Mouse (Mus musculus): ENCODE data around the gene Zfp729a.

DNA sequence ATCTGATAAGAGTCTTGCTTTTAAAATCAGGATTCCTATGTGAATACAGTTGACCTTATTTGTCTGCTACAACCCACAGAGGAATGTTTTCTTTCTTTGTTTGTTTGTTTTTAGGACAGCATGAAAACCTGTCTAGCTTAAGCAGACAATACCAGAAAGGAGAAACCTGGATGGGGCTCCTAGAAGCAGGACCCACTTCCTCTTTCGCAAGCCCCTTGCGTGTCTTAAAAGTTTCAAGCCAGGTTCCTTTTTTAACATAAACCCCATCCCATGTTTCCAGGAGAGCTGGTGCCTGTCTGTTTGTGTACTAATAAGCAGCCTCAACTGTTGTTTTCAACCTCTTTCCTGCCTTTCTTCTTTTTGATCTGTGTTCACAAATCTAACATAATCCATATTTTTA lies 37.3 kb upstream of the Zfp729a start:
- TF ChIP-seq POLR2A (IDR thresholded peaks at IDR 0.05; ENCODE audit: borderline replicate concordance, control insufficient read depth, low read depth, low read length) (no peak), CTCF (IDR thresholded peaks at IDR 0.05; ENCODE audit: control insufficient read depth, insufficient read depth, low read length) (no peak)
